Mouse (Mus musculus) liver, embryonic 12.5 days (tissue): Measurements from ENCODE around the gene Por. TPM values are rescaled to one million over a fixed set of nuclear protein-coding genes. Genes with fewer than 3 reads are reported as not detected.

Experiments used
- ATAC-seq: fragments of 200-750 bp; cut with Nextera tagmentation; 2 replicates; pipeline ENCODE4 v1.8.0; 2017; ENCODE audit warnings: moderate number of reproducible peaks, mild to moderate bottlenecking, moderate library complexity
- H3K27ac ChIP-seq: fragments of 300-500 bp; sonication (generic); 2 replicates; pipeline ENCODE4 v1.5.1; 2016; ENCODE audit warnings: mild to moderate bottlenecking
- H3K27me3 ChIP-seq: fragments of 300-500 bp; sonication (generic); replicated peaks from 2 replicates; pipeline ENCODE4 v1.6.1; 2016; ENCODE audit warnings: mild to moderate bottlenecking, moderate library complexity
- H3K36me3 ChIP-seq: fragments of 300-500 bp; sonication (generic); 2 replicates; pipeline ENCODE4 v1.6.1; 2016; ENCODE audit warnings: mild to moderate bottlenecking, moderate library complexity
- H3K4me1 ChIP-seq: fragments of 300-500 bp; sonication (generic); 2 replicates; pipeline ENCODE4 v1.6.1; 2016
- H3K4me2 ChIP-seq: fragments of 300-500 bp; sonication (generic); 2 replicates; pipeline ENCODE4 v1.6.1; 2016; ENCODE audit warnings: mild to moderate bottlenecking, moderate library complexity
- H3K4me3 ChIP-seq: fragments of 300-500 bp; sonication (generic); 2 replicates; pipeline ENCODE4 v1.5.1; 2016; ENCODE audit warnings: mild to moderate bottlenecking, moderate library complexity
- H3K9ac ChIP-seq: fragments of 300-500 bp; sonication (generic); 2 replicates; pipeline ENCODE4 v1.6.1; 2016; ENCODE audit warnings: mild to moderate bottlenecking, moderate library complexity
- H3K9me3 ChIP-seq: fragments of 300-500 bp; sonication (generic); replicated peaks from 2 replicates; pipeline ENCODE4 v1.6.1; 2016; ENCODE audit warnings: mild to moderate bottlenecking, moderate library complexity
- WGBS: fragments of 180-500 bp; shearing (Covaris S2); methylation state at CpG from one replicate; pipeline ENCODE4 v1.1.7; 2016; ENCODE audit not compliant: insufficient replicate concordance; 5-methylcytosine and 5-hydroxymethylcytosine counted together
- polyA plus RNA-seq: library from polyadenylated mRNA; unstranded; fragments of >200 nt; fragmentation: Nextera tagmentation; extraction: Ambion mirVana; gene quantifications from 2 replicates; pipeline ENCODE4 v1.2.1, GENCODE M21; 2016

Por gene
- polyA plus RNA-seq, 1 experiment from 2014 or later = 34.7 TPM

DNA sequence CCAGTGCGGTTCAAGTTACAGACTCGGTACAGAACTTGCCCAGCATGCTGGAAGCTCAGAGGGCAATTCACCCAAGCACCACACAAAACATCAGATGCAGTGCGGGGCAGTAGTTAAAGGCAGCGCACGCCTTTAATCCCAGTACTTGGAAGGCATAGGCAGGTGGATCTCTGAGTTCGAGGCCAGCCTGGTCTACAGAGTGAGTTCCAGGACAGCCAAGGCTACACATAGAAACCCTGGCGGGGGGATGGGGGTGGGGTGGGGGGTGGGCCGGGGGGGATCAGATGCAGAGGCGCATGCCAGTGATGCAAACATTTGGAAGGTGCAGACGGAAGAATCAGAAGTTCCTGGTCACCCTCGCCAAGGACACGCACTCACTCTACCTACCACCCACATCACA is 74.9 kb downstream of the Por start:
- no peak for ATAC-seq
- H3K27ac ChIP-seq = peak overlapping the region; percentile 32; the same call in 1 of the 2 replicates
- 31% methylated on average over 11 of the region's 12 CpGs for WGBS

DNA sequence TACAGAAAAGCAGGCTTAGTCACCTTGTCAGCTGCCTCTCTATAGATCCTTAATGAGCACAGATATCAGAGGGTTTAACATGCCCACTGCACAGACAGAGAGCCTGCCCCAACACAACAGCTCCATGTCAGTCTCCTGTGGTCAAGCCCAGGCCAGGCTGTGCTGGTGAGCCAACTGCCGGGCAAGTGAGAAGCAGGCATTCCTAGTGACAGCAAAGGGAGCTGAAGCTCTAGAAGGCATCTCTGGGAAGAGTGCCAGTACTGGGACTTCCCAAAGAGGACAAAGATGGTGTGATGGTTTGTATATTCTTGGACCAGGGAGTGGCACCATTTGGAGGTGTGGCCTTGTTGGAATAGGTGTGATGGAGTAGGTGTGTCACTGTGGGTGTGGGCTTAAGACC is 81.2 kb downstream of the Por start:
- peaks cover 4% of the 10 kb centered on the region; the same call in 1 of the 2 replicates for H3K9me3 ChIP-seq
- H3K27me3 ChIP-seq = peaks cover 8% of the 10 kb centered on the region; the same call in 1 of the 2 replicates
- no peak overlapping the region for H3K4me3 ChIP-seq
- no peak overlapping the region for H3K27ac ChIP-seq
- 83% methylated on average over 1 of the region's 1 CpGs for WGBS
- no peak overlapping the region for H3K4me2 ChIP-seq
- H3K36me3 ChIP-seq = no peaks in the 10 kb centered on the region
- ATAC-seq = no peak
- H3K9ac ChIP-seq = no peak overlapping the region
- H3K4me1 ChIP-seq = no peaks in the 10 kb centered on the region

More for the DNA sequence above, 74.9 kb downstream of the Por start:
- Histone ChIP-seq H3K9ac (peak overlapping the region; percentile 76), H3K36me3 (no peaks in the 10 kb centered on the region; the same call in 1 of the 2 replicates), H3K4me1 (peaks cover 29% of the 10 kb centered on the region), H3K4me3 (peak overlapping the region; percentile 76), H3K4me2 (peak overlapping the region; percentile 99), H3K27me3 (peaks cover 18% of the 10 kb centered on the region; the same call in 1 of the 2 replicates), H3K9me3 (peaks cover 4% of the 10 kb centered on the region; the same call in 1 of the 2 replicates)

DNA sequence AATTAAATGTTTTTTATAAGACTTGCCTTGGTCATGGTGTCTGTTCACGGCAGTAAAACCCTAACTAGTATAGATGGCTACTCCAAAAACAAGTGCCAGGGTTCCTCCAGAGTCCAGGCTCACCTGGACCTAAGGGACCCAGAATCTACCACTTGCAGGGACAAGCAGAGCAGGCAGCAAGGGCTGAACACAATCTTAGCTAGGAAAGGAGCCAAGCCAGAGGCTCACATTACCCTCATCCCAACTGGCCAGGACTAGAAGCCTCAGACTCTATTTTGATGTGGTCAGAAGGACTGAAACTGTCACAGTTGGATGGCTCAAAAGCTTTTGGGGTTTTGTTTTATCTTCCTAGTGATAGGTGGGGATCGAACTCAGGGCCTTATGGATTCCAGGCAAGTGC is 81.8 kb downstream of the Por start:
- Histone ChIP-seq H3K9me3 (peaks cover 4% of the 10 kb centered on the region; the same call in 1 of the 2 replicates), H3K4me3 (no peak overlapping the region), H3K27me3 (peaks cover 6% of the 10 kb centered on the region; the same call in 1 of the 2 replicates), H3K4me1 (no peaks in the 10 kb centered on the region), H3K27ac (no peak overlapping the region), H3K4me2 (no peak overlapping the region), H3K9ac (no peak overlapping the region), H3K36me3 (no peaks in the 10 kb centered on the region)
- 45% methylated on average over 2 of the region's 2 CpGs for WGBS
- no peak for ATAC-seq

DNA sequence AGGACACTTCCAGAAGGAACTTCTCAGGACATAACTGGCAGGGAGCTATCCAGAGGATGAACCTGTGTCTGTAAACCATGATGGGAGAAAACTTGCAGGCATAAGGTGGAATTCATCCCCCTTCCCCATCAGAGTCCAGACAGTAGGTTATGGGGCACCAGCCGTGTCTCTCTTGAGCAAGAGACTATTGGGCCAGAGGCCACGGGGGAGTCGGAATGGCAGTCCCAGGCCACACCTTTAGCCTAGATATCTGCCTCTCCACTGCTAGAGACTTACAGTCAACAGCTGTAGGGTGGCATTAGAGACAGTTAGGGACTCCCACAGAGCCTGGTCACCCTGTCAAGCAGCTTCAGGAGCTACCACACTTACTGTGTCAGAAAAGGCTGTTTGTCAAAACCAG is 92.0 kb downstream of the Por start:
- H3K4me2 ChIP-seq = no peak overlapping the region
- no peaks in the 10 kb centered on the region for H3K4me1 ChIP-seq
- no peak overlapping the region for H3K4me3 ChIP-seq
- H3K27me3 ChIP-seq = 0 out of 2 replicates have a peak, but pooled peaks cover 13% of the 10 kb centered on the region
- WGBS = 78% methylated on average over 3 of the region's 3 CpGs
- no peaks in the 10 kb centered on the region for H3K9me3 ChIP-seq
- H3K9ac ChIP-seq = no peak overlapping the region
- no peak overlapping the region for H3K27ac ChIP-seq
- no peak for ATAC-seq
- no peaks in the 10 kb centered on the region for H3K36me3 ChIP-seq

DNA sequence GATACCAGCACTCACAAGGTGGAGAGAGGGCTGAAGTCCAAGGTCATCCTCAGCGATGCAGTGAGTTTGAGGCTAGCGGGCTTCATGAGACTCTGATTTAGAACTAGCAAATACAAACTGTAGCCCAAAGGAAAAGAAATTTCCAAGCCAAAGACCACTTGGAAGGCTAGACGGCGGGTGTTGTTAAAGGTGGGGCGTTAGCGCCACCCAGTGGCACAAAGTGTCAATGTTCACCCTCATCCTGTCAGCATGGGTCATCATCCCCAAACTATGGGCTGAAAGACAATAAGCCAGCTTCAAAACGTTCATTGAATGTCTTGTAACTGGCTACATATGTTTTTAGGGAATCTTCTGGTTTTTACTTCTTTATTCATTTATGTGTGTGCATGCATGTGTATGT is 93.7 kb downstream of the Por start:
- H3K36me3 ChIP-seq = no peaks in the 10 kb centered on the region
- H3K27me3 ChIP-seq = 0 out of 2 replicates have a peak, but pooled peaks cover 13% of the 10 kb centered on the region
- no peak overlapping the region for H3K4me2 ChIP-seq
- no peak overlapping the region for H3K9ac ChIP-seq
- no peak for ATAC-seq
- no peak overlapping the region for H3K27ac ChIP-seq
- no peaks in the 10 kb centered on the region for H3K9me3 ChIP-seq
- 6% methylated on average over 7 of the region's 7 CpGs for WGBS
- no peak overlapping the region for H3K4me3 ChIP-seq
- no peaks in the 10 kb centered on the region for H3K4me1 ChIP-seq

DNA sequence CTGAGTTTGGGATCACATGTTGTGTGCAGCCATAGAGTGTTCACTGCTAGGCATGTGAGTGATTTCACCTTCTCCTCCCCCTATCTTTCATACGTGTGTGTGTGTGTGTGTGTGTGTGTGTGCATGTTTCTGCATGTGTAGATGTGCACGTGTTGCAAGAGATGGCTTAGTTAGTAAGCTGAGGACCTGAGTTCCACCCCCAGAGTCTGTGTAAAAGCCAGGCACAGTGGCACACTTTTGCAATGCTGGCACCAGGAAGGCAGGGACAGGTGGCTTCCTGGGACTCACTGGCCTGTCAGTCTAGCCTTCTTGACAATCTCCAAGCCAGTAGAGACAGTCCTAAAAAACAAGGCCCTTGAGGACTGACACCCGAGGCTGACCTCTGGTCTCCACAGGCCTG is 95.1 kb downstream of the Por start:
- WGBS = 46% methylated on average over 3 of the region's 3 CpGs
- no peak overlapping the region for H3K4me3 ChIP-seq
- no peaks in the 10 kb centered on the region for H3K36me3 ChIP-seq
- H3K9me3 ChIP-seq = no peaks in the 10 kb centered on the region
- H3K4me2 ChIP-seq = no peak overlapping the region
- no peak overlapping the region for H3K27ac ChIP-seq
- H3K4me1 ChIP-seq = no peaks in the 10 kb centered on the region
- no peak for ATAC-seq
- no peak overlapping the region for H3K9ac ChIP-seq
- H3K27me3 ChIP-seq = 0 out of 2 replicates have a peak, but pooled peaks cover 13% of the 10 kb centered on the region

DNA sequence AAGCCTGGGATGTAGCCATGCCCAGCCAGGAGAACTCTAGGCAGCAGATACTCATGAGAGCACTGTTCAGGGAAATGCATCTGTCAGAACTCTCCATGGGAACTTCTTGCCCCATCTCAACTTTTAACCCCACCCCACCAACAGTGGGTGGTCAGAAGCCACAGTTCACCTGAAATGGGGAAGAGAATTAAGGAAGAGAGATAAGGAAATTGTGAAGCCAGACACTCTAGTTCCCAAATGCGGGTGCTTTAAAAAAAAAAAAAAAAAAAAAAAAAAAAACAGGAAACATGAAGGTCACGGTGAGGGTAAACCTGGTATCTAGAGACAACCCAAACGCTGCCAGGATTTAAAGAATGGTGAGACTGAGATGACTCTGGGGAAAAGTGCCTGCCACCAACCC is 102.7 kb downstream of the Por start:
- Histone ChIP-seq H3K9ac (no peak overlapping the region), H3K27ac (no peak overlapping the region), H3K4me2 (no peak overlapping the region), H3K4me1 (peaks cover 3% of the 10 kb centered on the region), H3K36me3 (no peaks in the 10 kb centered on the region), H3K27me3 (0 out of 2 replicates have a peak, but pooled peaks cover 8% of the 10 kb centered on the region), H3K9me3 (no peaks in the 10 kb centered on the region), H3K4me3 (no peak overlapping the region)
- ATAC-seq = no peak
- WGBS = 13% methylated on average over 3 of the region's 3 CpGs

DNA sequence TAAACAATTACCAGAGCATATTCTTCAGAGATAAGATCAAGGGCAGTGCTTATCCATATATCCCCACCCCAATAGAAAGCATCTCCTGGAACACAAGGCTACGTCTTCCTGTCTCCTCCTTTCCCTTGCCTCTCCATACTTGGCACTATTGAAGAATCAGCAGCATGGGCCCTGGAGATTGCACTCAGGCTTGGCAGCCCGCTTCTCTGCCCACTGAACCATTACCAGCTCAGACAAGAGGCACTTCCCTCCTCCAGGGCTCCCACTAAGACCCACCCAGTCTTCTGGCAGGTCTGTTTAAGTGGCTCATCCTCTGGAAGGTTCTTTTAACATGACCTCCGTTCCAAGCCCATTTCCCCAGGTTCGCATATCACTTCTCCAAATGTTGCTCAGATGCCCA is 106.7 kb downstream of the Por start:
- H3K9ac ChIP-seq = no peak overlapping the region
- peaks cover 32% of the 10 kb centered on the region for H3K4me1 ChIP-seq
- H3K4me2 ChIP-seq = no peak overlapping the region
- no peak overlapping the region for H3K27ac ChIP-seq
- H3K9me3 ChIP-seq = no peaks in the 10 kb centered on the region
- ATAC-seq = no peak
- H3K27me3 ChIP-seq = 0 out of 2 replicates have a peak, but pooled peaks cover 8% of the 10 kb centered on the region
- WGBS = 80% methylated on average over 4 of the region's 4 CpGs
- H3K4me3 ChIP-seq = no peak overlapping the region
- H3K36me3 ChIP-seq = peaks cover 17% of the 10 kb centered on the region

DNA sequence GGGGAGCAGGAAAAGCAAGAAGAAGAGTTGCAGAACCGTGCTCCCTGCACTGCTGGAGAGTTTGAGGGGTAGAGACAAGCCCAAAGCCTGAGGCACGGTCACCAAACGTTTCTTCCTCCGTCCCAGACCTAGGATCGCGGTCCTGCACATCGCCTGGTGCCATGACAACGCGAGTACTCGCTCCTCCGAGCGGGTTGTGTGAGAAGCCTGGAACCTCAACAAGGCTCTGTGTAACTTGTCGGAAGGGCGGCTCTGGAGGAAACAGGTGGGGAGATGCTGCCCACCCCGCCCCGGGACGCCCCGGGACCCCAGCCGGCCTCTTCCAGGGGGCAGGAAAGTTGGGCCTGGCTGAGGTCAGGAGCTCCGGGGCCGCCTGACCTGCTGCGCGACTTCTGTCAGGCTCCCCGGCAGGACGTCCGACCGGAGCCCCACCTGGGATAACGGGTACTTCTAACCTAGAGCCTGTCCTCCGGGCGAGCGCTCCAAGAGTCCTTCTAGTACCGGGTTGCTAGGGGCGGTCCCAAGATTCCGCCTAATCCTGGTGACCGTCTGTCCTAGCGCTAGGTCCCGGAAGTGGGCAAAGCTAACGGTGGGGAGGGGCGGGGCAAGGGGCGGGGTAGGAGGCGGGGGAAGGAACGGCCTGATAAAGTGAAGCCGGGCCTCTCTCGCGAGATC is 108.1 kb downstream of the Por start, which contains the start of gene Styxl1:
Styxl1 (minus strand) TSS at position 590 of the 675 bp plus-strand sequence.
- peaks cover 31% of the 10 kb centered on the region for H3K36me3 ChIP-seq
- H3K4me3 ChIP-seq = peak within 1 kb of the TSS; percentile 82
- H3K9me3 ChIP-seq = no peaks in the 10 kb centered on the region
- peak within 1 kb of the TSS; percentile 92 for H3K27ac ChIP-seq
- H3K4me2 ChIP-seq = peak within 1 kb of the TSS; percentile 85
- H3K9ac ChIP-seq = peak within 1 kb of the TSS; percentile 92
- ATAC-seq = peak; percentile 92
- under 1% methylated on average over 45 of the region's 45 CpGs for WGBS
- H3K27me3 ChIP-seq = 0 out of 2 replicates have a peak, but pooled peaks cover 5% of the 10 kb centered on the region
- peaks cover 43% of the 10 kb centered on the region for H3K4me1 ChIP-seq

DNA sequence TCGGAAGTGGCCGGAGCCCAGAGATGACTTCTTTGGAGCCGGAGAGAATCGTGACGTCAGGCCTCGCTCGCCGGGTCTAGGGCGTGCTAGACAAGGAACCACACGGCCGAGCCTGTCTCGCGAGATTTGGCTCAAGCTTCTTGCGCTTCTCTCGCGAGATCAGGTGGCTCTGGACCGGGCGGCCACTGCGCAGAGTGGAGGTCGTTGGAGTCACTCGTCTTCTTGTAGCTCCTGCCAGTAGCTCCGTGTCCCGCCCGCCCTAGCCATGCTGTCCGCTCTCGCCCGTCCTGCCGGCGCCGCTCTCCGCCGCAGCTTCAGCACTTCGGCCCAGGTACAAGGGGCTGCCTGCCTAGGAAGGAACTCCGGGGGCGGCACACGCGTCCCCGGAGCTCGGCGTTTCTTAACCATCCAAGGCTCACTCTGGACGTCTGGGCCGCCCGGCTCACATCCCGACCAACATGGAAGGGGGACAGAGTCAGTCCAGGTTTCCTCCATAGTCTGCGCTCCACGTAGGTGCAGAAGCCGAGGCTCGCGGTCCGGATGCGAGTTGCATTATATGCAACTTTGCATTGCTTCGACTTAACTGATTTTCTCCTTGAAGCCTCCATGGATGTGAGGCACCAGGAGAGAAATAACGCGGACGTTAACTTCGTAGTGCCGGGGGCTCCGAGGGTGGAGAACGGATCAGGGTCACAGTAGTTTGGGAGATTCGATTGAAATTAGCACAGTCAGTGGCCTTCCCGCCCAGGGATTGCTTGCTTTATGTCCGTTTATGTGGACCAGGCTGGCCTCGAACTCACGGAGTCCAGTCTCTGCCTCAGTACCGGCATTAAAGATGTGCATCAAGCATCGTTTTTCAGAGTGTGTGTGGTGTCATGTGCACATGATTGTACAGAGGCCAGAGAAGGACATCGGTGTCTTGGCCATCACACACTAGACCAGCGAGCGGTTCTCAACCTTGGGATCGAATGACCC is 108.9 kb downstream of the Por start, which contains the start of gene Mdh2:
Mdh2 (plus strand) TSS at position 10 of the 975 bp plus-strand sequence.
- H3K4me2 ChIP-seq = peak within 1 kb of the TSS; percentile 85
- no peaks in the 10 kb centered on the region for H3K9me3 ChIP-seq
- WGBS = under 1% methylated on average over 69 of the region's 70 CpGs
- H3K4me1 ChIP-seq = peaks cover 47% of the 10 kb centered on the region
- H3K9ac ChIP-seq = peak within 1 kb of the TSS; percentile 92
- H3K4me3 ChIP-seq = peak within 1 kb of the TSS; percentile 82
- ATAC-seq = peak; percentile 94
- peak within 1 kb of the TSS; percentile 92 for H3K27ac ChIP-seq
- peaks cover 39% of the 10 kb centered on the region for H3K36me3 ChIP-seq
- 0 out of 2 replicates have a peak, but pooled peaks cover 5% of the 10 kb centered on the region for H3K27me3 ChIP-seq

DNA sequence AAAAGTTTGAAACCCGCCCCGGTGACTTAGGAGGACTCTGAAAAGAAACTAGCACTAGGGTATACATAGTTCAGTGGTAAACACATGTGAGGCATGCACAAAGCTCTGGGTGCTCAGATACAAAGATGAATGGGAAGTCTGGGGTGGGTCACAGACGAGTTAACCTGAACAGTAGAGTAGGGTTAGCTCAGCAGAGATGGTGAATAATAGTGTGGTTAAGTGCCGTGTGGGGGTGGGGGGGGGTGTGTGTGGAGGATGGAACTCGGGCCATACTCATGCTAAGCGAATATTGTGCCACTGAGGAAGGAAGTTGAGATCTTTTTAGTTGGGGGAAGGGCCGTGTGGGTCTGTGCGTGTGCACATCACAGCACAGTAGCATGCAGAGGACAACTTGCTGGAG is 110.5 kb downstream of the Por start:
- ATAC-seq = no peak
- Histone ChIP-seq H3K9me3 (no peaks in the 10 kb centered on the region), H3K27ac (no peak overlapping the region), H3K36me3 (peaks cover 55% of the 10 kb centered on the region), H3K27me3 (0 out of 2 replicates have a peak, but pooled peaks cover 4% of the 10 kb centered on the region), H3K4me2 (peak overlapping the region; percentile 85), H3K9ac (peak overlapping the region; percentile 92; the same call in 1 of the 2 replicates), H3K4me1 (peaks cover 47% of the 10 kb centered on the region), H3K4me3 (peak overlapping the region; percentile 82)
- 51% methylated on average over 8 of the region's 8 CpGs for WGBS
